Mouse (Mus musculus) kidney, adult 2 months (tissue): ENCODE data around the gene Bbs7.

Experiments used
- CTCF ChIP-seq: fragments of 200-500 bp; conservative IDR thresholded peaks from 2 replicates; pipeline ENCODE4 v1.5.1; 2011; ENCODE audit warnings: low read depth, mild to moderate bottlenecking, control low read depth, low read length, moderate library complexity, mixed read lengths; ENCODE audit not compliant: insufficient read depth, insufficient read length
- POLR2A ChIP-seq: fragments of 200-500 bp; IDR thresholded peaks from one replicate; pipeline ENCODE4 v1.6.1; 2011; ENCODE audit warnings: low read depth, low read length, control low read depth

- no peak for TF ChIP-seq CTCF
- no peak for TF ChIP-seq POLR2A
Measured at GRCm38 (mm10) chr3:36532738-36533137, 80.5 kb downstream of the Bbs7 start.
